Mouse (Mus musculus): Measurements from ENCODE around the gene Srxn1. TPM values are rescaled to one million over a fixed set of nuclear protein-coding genes. Genes with fewer than 3 reads are reported as not detected.

Srxn1 gene
- polyA plus RNA-seq, 1 experiment from 2014 or later = 28.4 TPM

GRCm38 (mm10) chr2:152109386-152109785 is 4.1 kb downstream of the Srxn1 start:
- no peaks in the 10 kb centered on the region for H3K36me3 ChIP-seq (ENCODE audit: control insufficient read depth, insufficient read depth, low read length)
- DNase-seq (ENCODE audit: low spot score) (no peak), ATAC-seq (ENCODE audit: low FRiP score, low TSS enrichment) (0 out of 2 replicates have a peak, but pooled peaks have one; percentile 19)

GRCm38 (mm10) chr2:152111311-152111710 is 6.0 kb downstream of the Srxn1 start:
- no peak for DNase-seq (ENCODE audit: low spot score)
- H3K9me3 ChIP-seq (ENCODE audit: control insufficient read depth, low read length) = no peaks in the 10 kb centered on the region
- H3K4me3 ChIP-seq (ENCODE audit: low read depth, low read length) = no peak overlapping the region
- no peak overlapping the region for H3K4me2 ChIP-seq (replicated peaks; ENCODE audit: low read depth)
- no peak overlapping the region for H3K9ac ChIP-seq (ENCODE audit: low read length)
- H3K36me3 ChIP-seq (ENCODE audit: control insufficient read depth, insufficient read depth, low read length) = no peaks in the 10 kb centered on the region
- no peaks in the 10 kb centered on the region for H3K4me1 ChIP-seq (replicated peaks; ENCODE audit: control insufficient read depth, insufficient read depth)
- ATAC-seq (ENCODE audit: low FRiP score, low TSS enrichment) = no peak
- H3K27me3 ChIP-seq (ENCODE audit: control insufficient read depth, insufficient read depth, low read length) = no peaks in the 10 kb centered on the region
- no peak overlapping the region for H3K27ac ChIP-seq (replicated peaks)
- 60% methylated on average over 2 of the region's 2 CpGs for WGBS
- TF ChIP-seq EP300 (optimal IDR thresholded peaks at IDR 0.05) (no peak), CTCF (IDR thresholded peaks at IDR 0.05; ENCODE audit: low read depth) (no peak)

More at GRCm38 (mm10) chr2:152109386-152109785, 4.1 kb downstream of the Srxn1 start:
- Histone ChIP-seq H3K4me1 (replicated peaks; ENCODE audit: control insufficient read depth, insufficient read depth) (0 out of 2 replicates have a peak, but pooled peaks cover 2% of the 10 kb centered on the region), H3K27me3 (ENCODE audit: control insufficient read depth, insufficient read depth, low read length) (no peaks in the 10 kb centered on the region), H3K9me3 (ENCODE audit: control insufficient read depth, low read length) (no peaks in the 10 kb centered on the region), H3K9ac (ENCODE audit: low read length) (no peak overlapping the region), H3K4me3 (ENCODE audit: low read depth, low read length) (no peak overlapping the region), H3K27ac (replicated peaks) (no peak overlapping the region), H3K4me2 (replicated peaks; ENCODE audit: low read depth) (no peak overlapping the region)
- TF ChIP-seq CTCF (IDR thresholded peaks at IDR 0.05; ENCODE audit: low read depth) = no peak
- no peak for TF ChIP-seq EP300 (optimal IDR thresholded peaks at IDR 0.05)
- 75% methylated on average over 5 of the region's 5 CpGs for WGBS

DNA sequence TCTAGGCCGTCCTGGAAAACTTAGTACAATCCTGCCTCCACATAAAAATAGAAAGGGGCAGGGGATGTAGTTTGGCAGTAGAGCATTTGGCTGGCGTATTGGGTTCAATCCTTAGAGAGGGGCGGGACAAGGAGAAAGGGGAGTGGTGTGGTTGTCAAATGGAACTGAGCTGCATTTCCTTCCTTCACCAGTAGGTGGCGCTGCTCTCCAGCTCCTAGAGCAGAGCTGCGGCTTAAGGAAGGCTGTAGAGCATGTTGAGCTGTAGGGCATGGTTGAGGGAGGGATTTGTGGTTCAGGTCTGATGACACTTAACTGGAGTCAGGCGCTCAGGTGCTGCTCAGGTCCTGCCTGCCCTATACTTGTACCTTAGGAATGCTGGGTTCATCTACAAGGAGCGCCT is 6.6 kb downstream of the Srxn1 start:
- Histone ChIP-seq H3K36me3 (ENCODE audit: control insufficient read depth, insufficient read depth, low read length) (no peaks in the 10 kb centered on the region), H3K4me1 (replicated peaks; ENCODE audit: control insufficient read depth, insufficient read depth) (no peaks in the 10 kb centered on the region), H3K9me3 (ENCODE audit: control insufficient read depth, low read length) (no peaks in the 10 kb centered on the region), H3K4me3 (ENCODE audit: low read depth, low read length) (no peak overlapping the region), H3K27ac (replicated peaks) (no peak overlapping the region), H3K9ac (ENCODE audit: low read length) (no peak overlapping the region), H3K4me2 (replicated peaks; ENCODE audit: low read depth) (no peak overlapping the region), H3K27me3 (ENCODE audit: control insufficient read depth, insufficient read depth, low read length) (no peaks in the 10 kb centered on the region)
- ATAC-seq (ENCODE audit: low FRiP score, low TSS enrichment) (peak; percentile 68), DNase-seq (ENCODE audit: low spot score) (peak; percentile 92)
- WGBS = 8% methylated on average over 7 of the region's 7 CpGs
- TF ChIP-seq CTCF (IDR thresholded peaks at IDR 0.05; ENCODE audit: low read depth) (peak; percentile 100), EP300 (optimal IDR thresholded peaks at IDR 0.05) (no peak)

DNA sequence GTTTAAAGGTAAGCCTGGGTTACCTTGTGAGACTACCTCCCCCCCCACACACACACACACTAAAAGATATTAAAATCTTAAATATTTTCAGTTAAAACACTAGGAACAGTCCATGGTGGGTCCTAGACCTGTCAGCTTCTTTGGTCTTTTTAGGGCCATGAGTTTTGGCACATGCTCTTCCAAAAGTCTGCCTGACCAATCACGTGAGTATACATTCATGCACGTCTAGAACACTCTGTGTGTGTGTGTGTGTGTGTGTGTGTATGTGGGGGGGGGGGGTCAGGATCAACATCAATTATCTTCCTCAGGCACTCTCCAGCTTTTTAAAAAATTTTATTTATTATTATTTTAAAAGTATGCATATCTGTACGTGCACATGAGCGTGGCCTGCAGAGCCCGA is 7.2 kb downstream of the Srxn1 start:
- TF ChIP-seq EP300 (optimal IDR thresholded peaks at IDR 0.05) = no peak
- no peak for TF ChIP-seq CTCF (IDR thresholded peaks at IDR 0.05; ENCODE audit: low read depth)
- WGBS = 84% methylated on average over 5 of the region's 5 CpGs

GRCm38 (mm10) chr2:152112970-152113369 is 7.7 kb downstream of the Srxn1 start:
- no peak overlapping the region for H3K4me3 ChIP-seq (ENCODE audit: low read depth, low read length)
- TF ChIP-seq EP300 (optimal IDR thresholded peaks at IDR 0.05) (no peak), CTCF (IDR thresholded peaks at IDR 0.05; ENCODE audit: low read depth) (no peak)
- H3K9ac ChIP-seq (ENCODE audit: low read length) = no peak overlapping the region
- ATAC-seq (ENCODE audit: low FRiP score, low TSS enrichment) (no peak), DNase-seq (ENCODE audit: low spot score) (no peak)
- H3K4me1 ChIP-seq (replicated peaks; ENCODE audit: control insufficient read depth, insufficient read depth) = no peaks in the 10 kb centered on the region
- WGBS = 73% methylated on average over 10 of the region's 10 CpGs
- no peak overlapping the region for H3K27ac ChIP-seq (replicated peaks)
- H3K36me3 ChIP-seq (ENCODE audit: control insufficient read depth, insufficient read depth, low read length) = no peaks in the 10 kb centered on the region
- no peaks in the 10 kb centered on the region for H3K27me3 ChIP-seq (ENCODE audit: control insufficient read depth, insufficient read depth, low read length)
- no peak overlapping the region for H3K4me2 ChIP-seq (replicated peaks; ENCODE audit: low read depth)
- no peaks in the 10 kb centered on the region for H3K9me3 ChIP-seq (ENCODE audit: control insufficient read depth, low read length)

More for the DNA sequence above, 7.2 kb downstream of the Srxn1 start:
- H3K36me3 ChIP-seq (ENCODE audit: control insufficient read depth, insufficient read depth, low read length) = no peaks in the 10 kb centered on the region
- no peak for ATAC-seq (ENCODE audit: low FRiP score, low TSS enrichment)
- no peak overlapping the region for H3K27ac ChIP-seq (replicated peaks)
- H3K4me1 ChIP-seq (replicated peaks; ENCODE audit: control insufficient read depth, insufficient read depth) = no peaks in the 10 kb centered on the region
- no peak overlapping the region for H3K9ac ChIP-seq (ENCODE audit: low read length)
- H3K4me2 ChIP-seq (replicated peaks; ENCODE audit: low read depth) = no peak overlapping the region
- H3K9me3 ChIP-seq (ENCODE audit: control insufficient read depth, low read length) = no peaks in the 10 kb centered on the region
- H3K27me3 ChIP-seq (ENCODE audit: control insufficient read depth, insufficient read depth, low read length) = no peaks in the 10 kb centered on the region
- H3K4me3 ChIP-seq (ENCODE audit: low read depth, low read length) = no peak overlapping the region
- no peak for DNase-seq (ENCODE audit: low spot score)

DNA sequence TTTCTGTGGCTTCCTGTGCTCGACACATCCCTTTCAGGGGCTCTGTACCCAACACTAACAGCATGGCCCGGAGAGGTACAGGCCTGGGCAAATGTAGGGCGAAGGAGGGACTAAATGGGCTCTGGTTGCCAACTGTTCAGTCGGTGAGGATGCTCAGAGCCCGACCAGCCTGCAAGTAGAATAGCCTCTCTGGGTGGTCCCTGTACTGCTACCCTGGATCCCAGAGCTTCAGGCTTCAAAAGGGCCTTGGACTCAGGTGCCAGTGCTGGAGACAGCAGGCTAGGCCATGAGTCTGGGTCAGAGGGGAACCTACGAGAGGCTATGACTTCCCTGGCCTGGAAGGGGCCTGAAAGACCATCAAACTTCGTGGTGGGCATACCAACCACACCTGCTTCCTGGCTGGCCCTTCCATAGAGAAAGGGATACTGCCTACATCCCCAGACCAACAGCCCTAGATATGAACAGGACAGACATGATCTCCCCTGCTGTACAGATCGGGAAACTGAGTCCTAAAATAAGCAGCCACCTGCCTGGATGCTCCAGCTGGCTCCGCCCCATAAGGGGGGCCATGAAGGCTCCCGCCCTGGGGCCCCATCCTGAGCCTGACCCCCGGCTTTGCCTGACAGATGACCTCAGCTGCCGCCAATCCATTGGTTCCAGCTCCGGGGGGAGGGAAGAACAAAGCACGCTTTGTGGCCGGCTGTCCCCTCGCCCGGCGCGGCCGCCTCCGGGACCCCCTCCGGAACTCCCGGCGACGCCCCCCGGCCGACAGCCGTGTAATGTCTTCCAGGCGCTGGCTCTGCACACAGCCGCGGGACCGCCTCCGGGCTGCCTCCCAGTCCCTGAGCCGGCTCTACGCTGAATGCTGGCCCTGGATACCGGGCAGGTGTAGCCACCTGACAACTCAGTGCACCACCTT is 9.0 kb downstream of the Srxn1 start:
- no peaks in the 10 kb centered on the region for H3K27me3 ChIP-seq (ENCODE audit: control insufficient read depth, insufficient read depth, low read length)
- H3K4me3 ChIP-seq (ENCODE audit: low read depth, low read length) = no peak overlapping the region; the same call in 1 of the 2 replicates
- H3K27ac ChIP-seq (replicated peaks) = no peak overlapping the region
- no peaks in the 10 kb centered on the region for H3K4me1 ChIP-seq (replicated peaks; ENCODE audit: control insufficient read depth, insufficient read depth)
- 19% methylated on average over 35 of the region's 36 CpGs for WGBS
- DNase-seq (ENCODE audit: low spot score) = peak; percentile 23
- H3K9ac ChIP-seq (ENCODE audit: low read length) = no peak overlapping the region
- H3K4me2 ChIP-seq (replicated peaks; ENCODE audit: low read depth) = peak overlapping the region; percentile 34
- ATAC-seq (ENCODE audit: low FRiP score, low TSS enrichment) = peak; percentile 31; the same call in 1 of the 2 replicates
- H3K36me3 ChIP-seq (ENCODE audit: control insufficient read depth, insufficient read depth, low read length) = no peaks in the 10 kb centered on the region
- no peaks in the 10 kb centered on the region for H3K9me3 ChIP-seq (ENCODE audit: control insufficient read depth, low read length)
- TF ChIP-seq EP300 (optimal IDR thresholded peaks at IDR 0.05) = no peak
- no peak for TF ChIP-seq CTCF (IDR thresholded peaks at IDR 0.05; ENCODE audit: low read depth)
